Mouse (Mus musculus): ENCODE results near the gene Ctnna3. TPM values are rescaled to one million over a fixed set of nuclear protein-coding genes. Genes with fewer than 3 reads are reported as not detected.
A peak's percentile ranks its signal among the peaks of the same experiment; 100 is the strongest.

Ctnna3 gene
- polyA plus RNA-seq, 1 experiment from 2014 or later: 0.55 TPM

- Histone ChIP-seq H3K4me1 (ENCODE audit: control insufficient read depth, insufficient read depth, low read length) (no peaks in the 10 kb centered on the region), H3K9me3 (ENCODE audit: control insufficient read depth, low read length) (no peaks in the 10 kb centered on the region), H3K4me2 (replicated peaks; ENCODE audit: low read depth, low read length) (no peak overlapping the region), H3K4me3 (ENCODE audit: low read length) (no peak overlapping the region), H3K9ac (ENCODE audit: low read depth, low read length) (no peak overlapping the region), H3K27me3 (ENCODE audit: control insufficient read depth, insufficient read depth, low read length) (no peaks in the 10 kb centered on the region), H3K36me3 (ENCODE audit: control insufficient read depth, insufficient read depth, low read length) (no peaks in the 10 kb centered on the region), H3K27ac (ENCODE audit: low read depth, low read length) (no peak overlapping the region)
- WGBS: 84% methylated on average over 11 of the region's 11 CpGs
- ATAC-seq (ENCODE audit: low FRiP score, low TSS enrichment): no peak
These were observed 612.0 kb downstream of the Ctnna3 start for GRCm38 (mm10) chr10:64041892-64042291.

GRCm38 (mm10) chr10:64049151-64049550 is 619.3 kb downstream of the Ctnna3 start:
- H3K27ac ChIP-seq (ENCODE audit: low read depth, low read length): no peak overlapping the region
- 76% methylated on average over 6 of the region's 6 CpGs for WGBS
- no peak for ATAC-seq (ENCODE audit: low FRiP score, low TSS enrichment)
- H3K4me1 ChIP-seq (ENCODE audit: control insufficient read depth, insufficient read depth, low read length): no peaks in the 10 kb centered on the region
- H3K9me3 ChIP-seq (ENCODE audit: control insufficient read depth, low read length): no peaks in the 10 kb centered on the region
- no peaks in the 10 kb centered on the region for H3K27me3 ChIP-seq (ENCODE audit: control insufficient read depth, insufficient read depth, low read length)
- H3K4me3 ChIP-seq (ENCODE audit: low read length): no peak overlapping the region
- H3K9ac ChIP-seq (ENCODE audit: low read depth, low read length): no peak overlapping the region
- no peaks in the 10 kb centered on the region for H3K36me3 ChIP-seq (ENCODE audit: control insufficient read depth, insufficient read depth, low read length)
- H3K4me2 ChIP-seq (replicated peaks; ENCODE audit: low read depth, low read length): no peak overlapping the region

- no peaks in the 10 kb centered on the region for H3K4me1 ChIP-seq (ENCODE audit: control insufficient read depth, insufficient read depth, low read length)
- no peak for ATAC-seq (ENCODE audit: low FRiP score, low TSS enrichment)
- no peak overlapping the region for H3K4me3 ChIP-seq (ENCODE audit: low read length)
- H3K9ac ChIP-seq (ENCODE audit: low read depth, low read length): no peak overlapping the region
- H3K9me3 ChIP-seq (ENCODE audit: control insufficient read depth, low read length): no peaks in the 10 kb centered on the region
- no peak overlapping the region for H3K27ac ChIP-seq (ENCODE audit: low read depth, low read length)
- H3K4me2 ChIP-seq (replicated peaks; ENCODE audit: low read depth, low read length): no peak overlapping the region
- WGBS: 61% methylated on average over 6 of the region's 6 CpGs
- H3K36me3 ChIP-seq (ENCODE audit: control insufficient read depth, insufficient read depth, low read length): no peaks in the 10 kb centered on the region
- no peaks in the 10 kb centered on the region for H3K27me3 ChIP-seq (ENCODE audit: control insufficient read depth, insufficient read depth, low read length)
These were observed 620.0 kb downstream of the Ctnna3 start for GRCm38 (mm10) chr10:64049946-64050345.

- Histone ChIP-seq H3K36me3 (ENCODE audit: control insufficient read depth, insufficient read depth, low read length) (no peaks in the 10 kb centered on the region), H3K4me3 (ENCODE audit: low read length) (no peak overlapping the region), H3K9ac (ENCODE audit: low read depth, low read length) (no peak overlapping the region), H3K4me2 (replicated peaks; ENCODE audit: low read depth, low read length) (no peak overlapping the region), H3K27me3 (ENCODE audit: control insufficient read depth, insufficient read depth, low read length) (no peaks in the 10 kb centered on the region), H3K27ac (ENCODE audit: low read depth, low read length) (no peak overlapping the region), H3K4me1 (ENCODE audit: control insufficient read depth, insufficient read depth, low read length) (no peaks in the 10 kb centered on the region), H3K9me3 (ENCODE audit: control insufficient read depth, low read length) (no peaks in the 10 kb centered on the region)
- 69% methylated on average over 9 of the region's 9 CpGs for WGBS
- no peak for ATAC-seq (ENCODE audit: low FRiP score, low TSS enrichment)
These were observed 633.8 kb downstream of the Ctnna3 start for GRCm38 (mm10) chr10:64063704-64064103.

GRCm38 (mm10) chr10:64075944-64076343 is 646.0 kb downstream of the Ctnna3 start:
- no peaks in the 10 kb centered on the region for H3K4me1 ChIP-seq (ENCODE audit: control insufficient read depth, insufficient read depth, low read length)
- H3K9ac ChIP-seq (ENCODE audit: low read depth, low read length): no peak overlapping the region
- no peaks in the 10 kb centered on the region for H3K9me3 ChIP-seq (ENCODE audit: control insufficient read depth, low read length)
- H3K4me2 ChIP-seq (replicated peaks; ENCODE audit: low read depth, low read length): no peak overlapping the region; the same call in 1 of the 2 replicates
- no peak overlapping the region for H3K27ac ChIP-seq (ENCODE audit: low read depth, low read length)
- no peaks in the 10 kb centered on the region for H3K27me3 ChIP-seq (ENCODE audit: control insufficient read depth, insufficient read depth, low read length)
- ATAC-seq (ENCODE audit: low FRiP score, low TSS enrichment): no peak
- H3K36me3 ChIP-seq (ENCODE audit: control insufficient read depth, insufficient read depth, low read length): no peaks in the 10 kb centered on the region
- no peak overlapping the region for H3K4me3 ChIP-seq (ENCODE audit: low read length)
- 29% methylated on average over 5 of the region's 5 CpGs for WGBS

GRCm38 (mm10) chr10:64076410-64077052 is 646.6 kb downstream of the Ctnna3 start:
- no peaks in the 10 kb centered on the region for H3K9me3 ChIP-seq (ENCODE audit: control insufficient read depth, low read length)
- H3K4me1 ChIP-seq (ENCODE audit: control insufficient read depth, insufficient read depth, low read length): no peaks in the 10 kb centered on the region
- H3K27ac ChIP-seq (ENCODE audit: low read depth, low read length): no peak overlapping the region
- H3K36me3 ChIP-seq (ENCODE audit: control insufficient read depth, insufficient read depth, low read length): no peaks in the 10 kb centered on the region
- H3K4me3 ChIP-seq (ENCODE audit: low read length): no peak overlapping the region
- 45% methylated on average over 10 of the region's 10 CpGs for WGBS
- no peak for ATAC-seq (ENCODE audit: low FRiP score, low TSS enrichment)
- H3K9ac ChIP-seq (ENCODE audit: low read depth, low read length): no peak overlapping the region
- no peaks in the 10 kb centered on the region for H3K27me3 ChIP-seq (ENCODE audit: control insufficient read depth, insufficient read depth, low read length)
- no peak overlapping the region for H3K4me2 ChIP-seq (replicated peaks; ENCODE audit: low read depth, low read length)

- Histone ChIP-seq H3K4me2 (replicated peaks; ENCODE audit: low read depth, low read length) (no peak overlapping the region), H3K9ac (ENCODE audit: low read depth, low read length) (no peak overlapping the region), H3K36me3 (ENCODE audit: control insufficient read depth, insufficient read depth, low read length) (no peaks in the 10 kb centered on the region), H3K9me3 (ENCODE audit: control insufficient read depth, low read length) (no peaks in the 10 kb centered on the region), H3K4me3 (ENCODE audit: low read length) (no peak overlapping the region), H3K27me3 (ENCODE audit: control insufficient read depth, insufficient read depth, low read length) (peaks cover 2% of the 10 kb centered on the region), H3K4me1 (ENCODE audit: control insufficient read depth, insufficient read depth, low read length) (no peaks in the 10 kb centered on the region), H3K27ac (ENCODE audit: low read depth, low read length) (no peak overlapping the region)
- ATAC-seq (ENCODE audit: low FRiP score, low TSS enrichment): no peak
- 72% methylated on average over 3 of the region's 3 CpGs for WGBS
These were observed 652.4 kb downstream of the Ctnna3 start for GRCm38 (mm10) chr10:64082345-64082744.

GRCm38 (mm10) chr10:64083813-64084212 is 653.9 kb downstream of the Ctnna3 start:
- H3K4me1 ChIP-seq (ENCODE audit: control insufficient read depth, insufficient read depth, low read length): no peaks in the 10 kb centered on the region
- H3K9ac ChIP-seq (ENCODE audit: low read depth, low read length): no peak overlapping the region
- no peak overlapping the region for H3K27ac ChIP-seq (ENCODE audit: low read depth, low read length)
- H3K27me3 ChIP-seq (ENCODE audit: control insufficient read depth, insufficient read depth, low read length): peaks cover 11% of the 10 kb centered on the region
- no peak overlapping the region for H3K4me3 ChIP-seq (ENCODE audit: low read length)
- no peak overlapping the region for H3K4me2 ChIP-seq (replicated peaks; ENCODE audit: low read depth, low read length)
- ATAC-seq (ENCODE audit: low FRiP score, low TSS enrichment): no peak
- H3K9me3 ChIP-seq (ENCODE audit: control insufficient read depth, low read length): no peaks in the 10 kb centered on the region
- H3K36me3 ChIP-seq (ENCODE audit: control insufficient read depth, insufficient read depth, low read length): no peaks in the 10 kb centered on the region
- 57% methylated on average over 11 of the region's 11 CpGs for WGBS

- Histone ChIP-seq H3K27me3 (ENCODE audit: control insufficient read depth, insufficient read depth, low read length) (peaks cover 15% of the 10 kb centered on the region), H3K27ac (ENCODE audit: low read depth, low read length) (no peak overlapping the region), H3K36me3 (ENCODE audit: control insufficient read depth, insufficient read depth, low read length) (no peaks in the 10 kb centered on the region), H3K9ac (ENCODE audit: low read depth, low read length) (no peak overlapping the region), H3K4me1 (ENCODE audit: control insufficient read depth, insufficient read depth, low read length) (no peaks in the 10 kb centered on the region), H3K4me3 (ENCODE audit: low read length) (no peak overlapping the region), H3K4me2 (replicated peaks; ENCODE audit: low read depth, low read length) (no peak overlapping the region), H3K9me3 (ENCODE audit: control insufficient read depth, low read length) (no peaks in the 10 kb centered on the region)
- WGBS: 42% methylated on average over 4 of the region's 4 CpGs
- 0 out of 2 replicates have a peak, but pooled peaks have one; percentile 40 for ATAC-seq (ENCODE audit: low FRiP score, low TSS enrichment)
These were observed 654.6 kb downstream of the Ctnna3 start for GRCm38 (mm10) chr10:64084465-64084864.
